In the genomic region with DNA sequence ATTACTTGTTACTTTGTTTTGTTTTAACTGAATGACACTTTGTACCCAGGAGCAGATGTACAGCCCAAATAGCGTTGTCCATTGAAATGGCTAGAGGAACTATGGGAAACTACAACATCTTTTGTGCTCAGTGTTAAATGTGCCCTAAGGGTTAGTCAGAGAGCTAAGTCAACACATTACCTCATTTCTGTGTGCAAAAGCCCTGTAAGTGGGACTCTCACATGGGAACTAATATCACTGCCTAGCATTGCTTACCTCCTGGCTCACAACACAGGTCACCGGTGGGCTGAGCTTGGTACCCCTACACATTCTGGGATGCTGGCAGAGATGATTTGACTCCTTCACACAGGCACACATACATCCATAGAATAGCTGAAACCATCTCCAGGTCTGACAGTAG, we compare ENCODE assay signal across 45 mouse cellular contexts. TPM values are rescaled to one million over a fixed set of nuclear protein-coding genes. Genes with fewer than 3 reads are reported as not detected.
"Had no signal": no experiment of that assay in that cellular context is flagged by ENCODE, and none has a peak within 500 bp of the region (broad histone marks: within the 10 kb centered on the region; RNA-seq: fewer than 3 reads in every experiment).

No protein-coding gene starts in this region.

- H3K9ac ChIP-seq: heart, embryonic 12.5 days; heart, embryonic 13.5 days; heart, embryonic 15.5 days; hindbrain, embryonic 12.5 days; hindbrain, embryonic 13.5 days; hindbrain, embryonic 14.5 days; hindbrain, embryonic 15.5 days; intestine, embryonic 15.5 days; kidney, embryonic 15.5 days had no signal

- H3K4me2 ChIP-seq: heart, embryonic 11.5 days; heart, embryonic 12.5 days; heart, embryonic 13.5 days; heart, embryonic 15.5 days; hindbrain, embryonic 12.5 days; hindbrain, embryonic 13.5 days; hindbrain, embryonic 14.5 days; hindbrain, embryonic 15.5 days; intestine, embryonic 15.5 days; kidney, embryonic 15.5 days had no signal

- H3K9me3 ChIP-seq: heart, embryonic 10.5 days; heart, embryonic 12.5 days; heart, embryonic 13.5 days; heart, embryonic 15.5 days; hindbrain, embryonic 10.5 days; hindbrain, embryonic 12.5 days; hindbrain, embryonic 13.5 days; hindbrain, embryonic 15.5 days; intestine, embryonic 15.5 days; kidney, embryonic 15.5 days had no signal

- H3K27ac ChIP-seq: heart, embryonic 10.5 days; heart, embryonic 13.5 days; heart, embryonic 15.5 days; hindbrain, embryonic 10.5 days; hindbrain, embryonic 12.5 days; hindbrain, embryonic 13.5 days; hindbrain, embryonic 14.5 days; hindbrain, embryonic 15.5 days; hindbrain, postnatal 0 days; intestine, embryonic 15.5 days; kidney, embryonic 15.5 days; kidney, postnatal 0 days; layer of hippocampus, adult 2 months had no signal

- DNase-seq: heart, postnatal 10 days; heart, postnatal 14 days; heart, postnatal 36 days; heart, postnatal 4 days; kidney, adult 11 months; kidney, adult 18-20 months; kidney, adult 2 months; kidney, adult 8-10 months; kidney, adult 9 months; kidney, postnatal 10 days; kidney, postnatal 14 days; kidney, postnatal 25 days; kidney, postnatal 36 days; kidney, postnatal 4 days; layer of hippocampus, adult 9-11 months; layer of hippocampus, postnatal 36 days had no signal

- H3K4me1 ChIP-seq: heart, embryonic 10.5 days; heart, embryonic 12.5 days; heart, embryonic 15.5 days; hindbrain, embryonic 10.5 days; hindbrain, embryonic 12.5 days; hindbrain, embryonic 13.5 days; hindbrain, embryonic 15.5 days; intestine, embryonic 15.5 days; kidney, embryonic 15.5 days had no signal

- H3K27me3 ChIP-seq: heart, embryonic 12.5 days; heart, embryonic 13.5 days; heart, embryonic 15.5 days; hindbrain, embryonic 12.5 days; hindbrain, embryonic 13.5 days; hindbrain, embryonic 15.5 days; intestine, embryonic 15.5 days; kidney, embryonic 15.5 days had no signal

- ATAC-seq: hindbrain, embryonic 16.5 days; hindbrain, postnatal 0 days; inflammation-experienced regulatory T-cells, adult 6 months; intestine, embryonic 15.5 days; intestine, embryonic 16.5 days; intestine, postnatal 0 days had no signal

- H3K36me3 ChIP-seq: heart, embryonic 10.5 days; heart, embryonic 12.5 days; heart, embryonic 13.5 days; heart, embryonic 15.5 days; hindbrain, embryonic 10.5 days; hindbrain, embryonic 12.5 days; hindbrain, embryonic 13.5 days; hindbrain, embryonic 15.5 days; intestine, embryonic 15.5 days; kidney, embryonic 15.5 days had no signal

- H3K4me3 ChIP-seq: heart, embryonic 10.5 days; heart, embryonic 12.5 days; heart, embryonic 13.5 days; heart, embryonic 15.5 days; hindbrain, embryonic 10.5 days; hindbrain, embryonic 12.5 days; hindbrain, embryonic 13.5 days; hindbrain, embryonic 15.5 days; intestine, embryonic 15.5 days; kidney, embryonic 15.5 days; layer of hippocampus, adult 2 months had no signal

RNA-seq across cellular contexts. Expression of gene Drd3, which starts 55.6 kb away (rescaled TPM):
- total RNA-seq: heart, adult 8-10 months; heart, postnatal 10 days; heart, postnatal 14 days; heart, postnatal 25 days; heart, postnatal 36 days; heart, postnatal 4 days; hematopoietic stem cell, adult 5-6 weeks; layer of hippocampus, adult 18-20 months had no signal
- polyA plus RNA-seq: heart, embryonic 10.5 days; heart, embryonic 11.5 days; heart, embryonic 12.5 days; heart, embryonic 13.5 days; heart, embryonic 14.5 days; heart, embryonic 15.5 days; heart, embryonic 16.5 days; heart, postnatal 0 days; hindbrain, embryonic 10.5 days; hindbrain, embryonic 11.5 days; hindbrain, embryonic 12.5 days; hindbrain, embryonic 13.5 days; hindbrain, embryonic 14.5 days; hindbrain, embryonic 15.5 days; hindbrain, embryonic 16.5 days; hindbrain, postnatal 0 days; inflammation-experienced regulatory T-cells, adult 6 months; intestine, embryonic 14.5 days; intestine, embryonic 15.5 days; intestine, embryonic 16.5 days; intestine, postnatal 0 days; kidney, embryonic 15.5 days; kidney, embryonic 16.5 days had no signal
